Mouse (Mus musculus) CH12.LX (cell line): ENCODE measurements around the gene Fosb. TPM values are rescaled to one million over a fixed set of nuclear protein-coding genes. Genes with fewer than 3 reads are reported as not detected.

Source experiments
- DNase-seq: peaks from one replicate; pipeline ENCODE4 v3.0.0-alpha.2; 2013; ENCODE audit errors: extremely low read depth
- H3K27ac ChIP-seq: 2 replicates; pipeline ENCODE4 v1.5.1; 2012; ENCODE audit warnings: low read depth, mild to moderate bottlenecking, control low read depth, moderate library complexity; ENCODE audit not compliant: insufficient read depth
- H3K27me3 ChIP-seq: replicated peaks from 2 replicates; pipeline ENCODE3; 2012; ENCODE audit warnings: inconsistent platforms
- H3K36me3 ChIP-seq, 2 experiments: replicated peaks in 1 of 2; 2 replicates each; pipeline versions ENCODE3 to v1.6.1; 2012; ENCODE audit warnings: inconsistent platforms in 1 of 2, low read length in 1 of 2, mild to moderate bottlenecking in 1 of 2, mixed read lengths in 1 of 2, moderate library complexity in 1 of 2; ENCODE audit not compliant: control insufficient read depth in 1 of 2, insufficient read depth in 1 of 2
- H3K4me1 ChIP-seq, 2 experiments: 2 replicates each; pipeline ENCODE4 v1.6.1; 2012; ENCODE audit warnings: inconsistent platforms in 1 of 2, moderate library complexity in 1 of 2; ENCODE audit not compliant: insufficient read depth in 2 of 2, control insufficient read depth in 1 of 2
- H3K4me2 ChIP-seq: 2 replicates; pipeline ENCODE4 v1.6.1; 2012; ENCODE audit warnings: low read depth, mild to moderate bottlenecking, control low read depth; ENCODE audit not compliant: poor library complexity, insufficient read depth, severe bottlenecking
- H3K4me3 ChIP-seq, 3 experiments: fragments of 150-350 bp in 1 of 3; sonication (generic) in 1 of 3; replicated peaks in 1 of 3; 2 replicates each; pipeline versions ENCODE3 to v1.5.1; 2011 to 2012; ENCODE audit warnings: low read depth in 2 of 3, low read length in 2 of 3, mild to moderate bottlenecking in 2 of 3, moderate library complexity in 2 of 3, control low read depth in 1 of 3, improper control_type of control experiment in 1 of 3, inconsistent platforms in 1 of 3, mixed read lengths in 1 of 3; ENCODE audit not compliant: poor library complexity in 1 of 3
- H3K79me2 ChIP-seq: replicated peaks from 2 replicates; pipeline ENCODE4 v1.6.1; 2012; ENCODE audit warnings: mild to moderate bottlenecking, moderate library complexity; ENCODE audit not compliant: control insufficient read depth, poor library complexity, insufficient read depth, severe bottlenecking; ENCODE audit errors: extremely low read depth
- H3K9ac ChIP-seq: 2 replicates; pipeline ENCODE4 v1.6.1; 2012; ENCODE audit warnings: low read depth, mild to moderate bottlenecking, control low read depth, moderate library complexity; ENCODE audit not compliant: insufficient read depth
- H3K9me3 ChIP-seq: replicated peaks from 2 replicates; pipeline ENCODE3; 2012; ENCODE audit warnings: low read length, inconsistent platforms, mixed read lengths
- BHLHE40 ChIP-seq: IDR thresholded peaks from 2 replicates; pipeline ENCODE4 v1.6.1; 2011; ENCODE audit warnings: mild to moderate bottlenecking, low read depth, low read length, improper control_type of control experiment
- CHD1 ChIP-seq: IDR thresholded peaks from 2 replicates; pipeline ENCODE4 v1.6.1; 2012; ENCODE audit warnings: low read depth, low read length, improper control_type of control experiment, inconsistent platforms
- CTCF ChIP-seq, 2 experiments: IDR thresholded peaks in 1 of 2; conservative IDR thresholded peaks in 1 of 2; 2 replicates each; pipeline ENCODE4 v1.5.1; 2011 to 2012; ENCODE audit warnings: low read depth in 2 of 2, low read length in 2 of 2, improper control_type of control experiment in 1 of 2, inconsistent platforms in 1 of 2, mild to moderate bottlenecking in 1 of 2, moderate library complexity in 1 of 2
- E2F4 ChIP-seq: IDR thresholded peaks from 2 replicates; pipeline ENCODE4 v1.6.1; 2011; ENCODE audit warnings: low read depth, low read length, improper control_type of control experiment; ENCODE audit not compliant: insufficient replicate concordance
- ELF1 ChIP-seq: IDR thresholded peaks from 2 replicates; pipeline ENCODE4 v1.6.1; 2014; ENCODE audit warnings: low read depth, mild to moderate bottlenecking, inconsistent platforms, low read length, improper control_type of control experiment
- EP300 ChIP-seq: IDR thresholded peaks from 2 replicates; pipeline ENCODE4 v1.6.1; 2011; ENCODE audit warnings: low read length, improper control_type of control experiment
- GABPA ChIP-seq: IDR thresholded peaks from 2 replicates; pipeline ENCODE4 v1.6.1; 2012; ENCODE audit warnings: low read depth, low read length, improper control_type of control experiment, inconsistent platforms; ENCODE audit not compliant: insufficient replicate concordance
- HCFC1 ChIP-seq: IDR thresholded peaks from 2 replicates; pipeline ENCODE4 v1.6.1; 2012; ENCODE audit warnings: low read depth, mild to moderate bottlenecking, inconsistent platforms, low read length, improper control_type of control experiment
- JUN ChIP-seq: IDR thresholded peaks from 2 replicates; pipeline ENCODE4 v1.6.1; 2011; ENCODE audit warnings: low read depth, mild to moderate bottlenecking, low read length, improper control_type of control experiment, moderate library complexity; ENCODE audit not compliant: insufficient read depth
- KAT2A ChIP-seq: IDR thresholded peaks from 2 replicates; pipeline ENCODE4 v1.6.1; 2012; ENCODE audit warnings: low read length, improper control_type of control experiment, inconsistent platforms; ENCODE audit not compliant: insufficient replicate concordance
- MAFK ChIP-seq: IDR thresholded peaks from 2 replicates; pipeline ENCODE4 v1.6.1; 2011; ENCODE audit warnings: low read length, improper control_type of control experiment; ENCODE audit not compliant: insufficient replicate concordance
- MAX ChIP-seq: IDR thresholded peaks from 2 replicates; pipeline ENCODE4 v1.6.1; 2011; ENCODE audit warnings: low read length, improper control_type of control experiment
- MAZ ChIP-seq: IDR thresholded peaks from 2 replicates; pipeline ENCODE4 v1.6.1; 2012; ENCODE audit warnings: low read depth, mild to moderate bottlenecking, inconsistent platforms, low read length, improper control_type of control experiment, moderate library complexity
- MXI1 ChIP-seq: IDR thresholded peaks from 2 replicates; pipeline ENCODE4 v1.6.1; 2011; ENCODE audit warnings: mild to moderate bottlenecking, low read depth, low read length, improper control_type of control experiment
- MYC ChIP-seq: IDR thresholded peaks from 2 replicates; pipeline ENCODE4 v1.6.1; 2011; ENCODE audit warnings: low read depth, mild to moderate bottlenecking, improper control_type of control experiment, low read length
- NELFE ChIP-seq: IDR thresholded peaks from 2 replicates; pipeline ENCODE4 v1.6.1; 2011; ENCODE audit warnings: low read depth, low read length, improper control_type of control experiment
- PAX5 ChIP-seq: IDR thresholded peaks from 2 replicates; pipeline ENCODE4 v1.6.1; 2012; ENCODE audit warnings: low read length, inconsistent platforms, mixed read lengths
- POLR2AphosphoS2 ChIP-seq: IDR thresholded peaks from 2 replicates; pipeline ENCODE4 v1.6.1; 2011; ENCODE audit warnings: low read depth, low read length, improper control_type of control experiment
- RAD21 ChIP-seq: IDR thresholded peaks from 2 replicates; pipeline ENCODE4 v1.6.1; 2011; ENCODE audit warnings: low read depth, mild to moderate bottlenecking, low read length, improper control_type of control experiment, moderate library complexity
- RCOR1 ChIP-seq: conservative IDR thresholded peaks from 2 replicates; pipeline ENCODE4 v1.6.1; 2012; ENCODE audit warnings: low read depth, mild to moderate bottlenecking, inconsistent platforms, low read length, improper control_type of control experiment
- SMC3 ChIP-seq: IDR thresholded peaks from 2 replicates; pipeline ENCODE4 v1.6.1; 2011; ENCODE audit warnings: low read depth, low read length, improper control_type of control experiment
- TCF12 ChIP-seq: IDR thresholded peaks from 2 replicates; pipeline ENCODE4 v1.6.1; 2014; ENCODE audit warnings: low read depth, mild to moderate bottlenecking, inconsistent platforms, low read length, improper control_type of control experiment
- UBTF ChIP-seq: IDR thresholded peaks from 2 replicates; pipeline ENCODE4 v1.6.1; 2012; ENCODE audit warnings: low read depth, mild to moderate bottlenecking, inconsistent platforms, low read length, improper control_type of control experiment, moderate library complexity
- USF1 ChIP-seq: IDR thresholded peaks from 2 replicates; pipeline ENCODE4 v1.6.1; 2014; ENCODE audit warnings: low read depth, mild to moderate bottlenecking, inconsistent platforms, low read length, improper control_type of control experiment
- USF2 ChIP-seq: conservative IDR thresholded peaks from 2 replicates; pipeline ENCODE4 v1.6.1; 2011; ENCODE audit warnings: low read depth, low read length, improper control_type of control experiment
- ZC3H11A ChIP-seq: IDR thresholded peaks from 2 replicates; pipeline ENCODE4 v1.6.1; 2012; ENCODE audit warnings: low read depth, mild to moderate bottlenecking, inconsistent platforms, low read length, improper control_type of control experiment
- ZKSCAN1 ChIP-seq: IDR thresholded peaks from 2 replicates; pipeline ENCODE4 v1.6.1; 2012; ENCODE audit warnings: low read depth, inconsistent platforms, low read length, improper control_type of control experiment, borderline replicate concordance
- ZMIZ1 ChIP-seq: IDR thresholded peaks from 2 replicates; pipeline ENCODE4 v1.6.1; 2012; ENCODE audit warnings: low read depth, mild to moderate bottlenecking, inconsistent platforms, low read length, improper control_type of control experiment
- ZNF384 ChIP-seq: IDR thresholded peaks from 2 replicates; pipeline ENCODE4 v1.6.1; 2012; ENCODE audit warnings: low read depth, low read length, improper control_type of control experiment, inconsistent platforms
- dilution Hi-C: fragments of 300-500 bp; cut with MboI; formaldehyde crosslinking; loops from 2 replicates; pipeline ENCODE4 v1.14.3; 2020; ENCODE audit warnings: low sequenced_read_pairs; ENCODE audit not compliant: extremely low pct_unique_long_range_greater_than_20kb, extremely low pct_ligation_motif_present
- in situ Hi-C: fragments of 300-500 bp; cut with MboI; formaldehyde crosslinking; loops from 3 replicates; pipeline ENCODE4 v1.14.3; 2019; ENCODE audit warnings: low sequenced_read_pairs, low pct_ligation_motif_present, low pct_unique_long_range_greater_than_20kb, mixed read lengths
- polyA plus RNA-seq: library from polyadenylated mRNA; unstranded; fragments of >175 nt; gene quantifications from 2 replicates; pipeline ENCODE4 v1.2.1, GENCODE M21; 2012; ENCODE audit warnings: low read depth; ENCODE audit not compliant: insufficient read length
- total RNA-seq, 2 experiments: library from RNA; depleted of rRNA; stranded (reverse); fragments of 300-350 nt in 1 of 2; fragments of >200 nt in 1 of 2; gene quantifications; 2 replicates each; pipeline ENCODE4 v1.2.3; 2012 to 2014

Gene Fosb
- total and polyA plus RNA-seq, 3 experiments = 0.08 to 0.56 TPM; not detected in 1

DNA sequence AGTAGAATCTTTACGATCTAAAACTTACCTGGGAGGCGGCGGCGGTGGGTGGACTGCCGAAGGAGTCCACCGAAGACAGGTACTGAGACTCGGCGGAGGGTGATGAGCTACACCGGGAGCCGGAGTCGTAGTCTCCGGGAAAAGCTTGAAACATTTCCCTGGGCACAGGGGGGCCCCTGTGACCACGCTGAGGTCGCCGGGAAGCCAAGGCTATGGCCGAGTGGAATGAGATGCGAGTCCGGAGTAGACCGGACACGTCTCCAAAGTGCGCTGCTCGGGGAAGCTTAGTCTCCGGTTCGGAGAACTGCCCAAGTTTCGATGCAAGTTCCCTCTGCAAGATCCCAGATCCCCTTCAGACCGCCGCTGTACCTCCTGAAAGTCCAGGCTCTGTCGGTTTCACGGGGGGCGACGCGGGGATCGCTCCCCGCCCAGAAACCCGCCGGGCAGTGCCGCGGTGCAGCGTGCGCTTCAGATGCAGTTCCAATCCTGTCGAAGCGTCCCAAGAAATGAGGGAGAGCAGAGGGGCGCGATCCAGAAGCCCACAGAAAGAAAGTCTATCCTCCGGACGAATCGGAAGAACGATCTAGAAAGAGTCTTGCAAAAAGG lies 470 bp downstream of the Fosb start:
- H3K9ac ChIP-seq = no peak overlapping the region
- no peak for TF ChIP-seq BHLHE40
- TF ChIP-seq MAFK = no peak
- TF ChIP-seq MYC = no peak
- no peak for TF ChIP-seq ZC3H11A
- no peak for TF ChIP-seq RCOR1
- no peak for TF ChIP-seq ELF1
- TF ChIP-seq CTCF (conservative IDR thresholded peaks at IDR 0.05 in 1 of 2, IDR thresholded peaks at IDR 0.05 in 1 of 2; ENCODE audit: low read depth in 2 of 2, low read length in 2 of 2) = no peak
- TF ChIP-seq USF1 = no peak
- TF ChIP-seq KAT2A = no peak
- TF ChIP-seq SMC3 = no peak
- no peak for TF ChIP-seq USF2
- TF ChIP-seq ZMIZ1 = no peak
- TF ChIP-seq E2F4 = no peak
- no peak for TF ChIP-seq NELFE
- TF ChIP-seq ZNF384 = no peak
- no peak for TF ChIP-seq MXI1
- TF ChIP-seq MAX = no peak
- no peak for TF ChIP-seq HCFC1
- TF ChIP-seq UBTF = no peak
- TF ChIP-seq, all 38 proteins: peak for 0
- Histone ChIP-seq H3K36me3 (no peaks in the 10 kb centered on the region), H3K79me2 (no peaks in the 10 kb centered on the region), H3K4me3 (peak overlapping the region; percentile 1 to 56 (median 23)), H3K4me1 (peaks cover 0 to 22% of the 10 kb centered on the region in 2 experiments; a peak in 2 of 4 replicates), H3K27me3 (peaks cover 76% of the 10 kb centered on the region), H3K4me2 (peak overlapping the region; percentile 72), H3K9me3 (peaks cover 8% of the 10 kb centered on the region), H3K27ac (no peak overlapping the region)
- dilution Hi-C loops = no loop called here
- DNase-seq = no peak
- in situ Hi-C loops = loop anchor here (5.0 kb wide), 1 partner anchor 33 kb away; the partner anchor contains the start of gene Ercc1

DNA sequence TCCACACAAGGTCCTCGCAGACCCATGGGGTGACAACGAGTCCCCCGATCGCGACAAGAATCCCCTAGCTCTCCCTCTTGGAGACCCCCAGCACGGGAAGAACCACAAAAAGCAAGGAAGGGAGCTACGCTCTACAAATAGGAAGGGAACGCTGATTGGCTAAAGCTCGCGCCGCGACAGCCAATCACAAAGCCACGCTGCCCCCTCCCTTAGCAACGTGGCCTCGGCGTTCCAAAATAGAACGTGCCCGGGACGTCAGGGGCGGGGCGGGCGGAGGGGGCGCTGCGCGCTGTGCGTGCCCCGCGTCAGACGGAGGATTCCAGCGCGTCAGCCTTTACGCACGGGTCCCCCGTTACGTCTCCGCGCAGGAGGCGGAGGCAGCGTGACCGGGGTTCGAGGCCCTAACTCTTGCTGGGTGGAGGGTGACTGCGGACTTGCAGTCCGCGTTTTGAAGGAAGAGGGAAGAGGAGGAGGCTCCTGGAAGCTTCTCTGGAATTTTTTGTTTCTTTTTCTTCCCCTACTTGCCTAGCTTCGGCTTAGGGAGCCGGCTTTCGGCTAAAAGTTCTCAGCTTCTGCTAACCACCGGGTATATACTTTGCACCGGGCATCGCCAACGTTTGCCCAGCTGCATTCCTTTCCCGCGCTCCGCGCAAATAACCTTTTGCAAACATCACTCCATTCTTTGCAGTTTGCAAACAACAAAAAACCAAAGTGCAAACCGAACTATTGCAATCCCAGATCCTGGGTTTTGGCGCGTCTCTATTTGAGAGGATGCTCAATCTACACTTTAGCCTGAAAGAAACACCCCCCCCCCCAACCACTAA lies 1.2 kb downstream of the Fosb start:
- H3K4me2 ChIP-seq = peak overlapping the region; percentile 83
- peaks cover 0 to 23% of the 10 kb centered on the region in 2 experiments; a peak in 2 of 4 replicates for H3K4me1 ChIP-seq
- H3K27me3 ChIP-seq = peaks cover 73% of the 10 kb centered on the region
- DNase-seq = peak; percentile 90
- H3K9me3 ChIP-seq = peaks cover 8% of the 10 kb centered on the region
- in situ Hi-C loops (loop anchor here (5.0 kb wide), 1 partner anchor 34 kb away; the partner anchor contains the start of gene Ercc1), dilution Hi-C loops (no loop called here)
- H3K4me3 ChIP-seq = peak overlapping the region; percentile 55 to 77 (median 70)
- peak overlapping the region; percentile 74 for H3K9ac ChIP-seq
- 0 out of 2 replicates have a peak overlapping the region, but pooled peaks have one; percentile 13 for H3K27ac ChIP-seq
- H3K79me2 ChIP-seq = no peaks in the 10 kb centered on the region
- no peaks in the 10 kb centered on the region for H3K36me3 ChIP-seq
- no peak for TF ChIP-seq PAX5
- TF ChIP-seq ZNF384 = no peak
- no peak for TF ChIP-seq ZC3H11A
- TF ChIP-seq POLR2AphosphoS2 = no peak
- peak; percentile 93 for TF ChIP-seq BHLHE40
- TF ChIP-seq ZKSCAN1 = no peak
- TF ChIP-seq CTCF (conservative IDR thresholded peaks at IDR 0.05 in 1 of 2, IDR thresholded peaks at IDR 0.05 in 1 of 2; ENCODE audit: low read depth in 2 of 2, low read length in 2 of 2) = no peak
- TF ChIP-seq EP300 = no peak
- no peak for TF ChIP-seq MYC
- no peak for TF ChIP-seq ZMIZ1
- peak; percentile 92 for TF ChIP-seq MAZ
- TF ChIP-seq RAD21 = no peak
- no peak for TF ChIP-seq JUN
- TF ChIP-seq GABPA = no peak
- TF ChIP-seq HCFC1 = peak; percentile 59
- TF ChIP-seq MAFK = no peak
- TF ChIP-seq CHD1 = no peak
- 0 out of 2 replicates have a peak, but pooled peaks have one; percentile 27 for TF ChIP-seq TCF12
